Mouse (Mus musculus) hindbrain, embryonic 13.5 days (tissue): ENCODE data around the gene Smim6. TPM values are rescaled to one million over a fixed set of nuclear protein-coding genes. Genes with fewer than 3 reads are reported as not detected.

Experiments
- ATAC-seq: fragments of 200-750 bp; cut with Nextera tagmentation; 2 replicates; pipeline ENCODE4 v1.8.0; 2017; ENCODE audit warnings: moderate TSS enrichment; ENCODE audit not compliant: low FRiP score
- H3K27ac ChIP-seq: fragments of 300-500 bp; sonication (generic); 2 replicates; pipeline ENCODE4 v1.5.1; 2015; ENCODE audit warnings: inconsistent platforms, mild to moderate bottlenecking, moderate library complexity
- H3K27me3 ChIP-seq: fragments of 300-500 bp; sonication (generic); 2 replicates; pipeline ENCODE4 v1.6.1; 2015; ENCODE audit warnings: mild to moderate bottlenecking, inconsistent platforms
- H3K36me3 ChIP-seq: fragments of 300-500 bp; sonication (generic); 2 replicates; pipeline ENCODE4 v1.6.1; 2015; ENCODE audit warnings: mild to moderate bottlenecking, inconsistent platforms
- H3K4me1 ChIP-seq: fragments of 300-500 bp; sonication (generic); replicated peaks from 2 replicates; pipeline ENCODE4 v1.6.1; 2015; ENCODE audit warnings: inconsistent platforms
- H3K4me2 ChIP-seq: fragments of 300-500 bp; sonication (generic); 2 replicates; pipeline ENCODE4 v1.6.1; 2015; ENCODE audit warnings: inconsistent platforms, mild to moderate bottlenecking, moderate library complexity
- H3K4me3 ChIP-seq: fragments of 300-500 bp; sonication (generic); 2 replicates; pipeline ENCODE4 v1.5.1; 2015; ENCODE audit warnings: mild to moderate bottlenecking, inconsistent platforms
- H3K9ac ChIP-seq: fragments of 300-500 bp; sonication (generic); 2 replicates; pipeline ENCODE4 v1.6.1; 2015; ENCODE audit warnings: mild to moderate bottlenecking, inconsistent platforms
- H3K9me3 ChIP-seq: fragments of 300-500 bp; sonication (generic); 2 replicates; pipeline ENCODE4 v1.6.1; 2016; ENCODE audit warnings: inconsistent platforms
- whole genome bisulfite sequencing: fragments of 180-500 bp; shearing (Covaris S2); methylation state at CpG from one replicate; pipeline ENCODE4 v1.1.7; 2015; 5-methylcytosine and 5-hydroxymethylcytosine counted together
- polyA plus RNA-seq: library from polyadenylated mRNA; unstranded; fragments of >200 nt; fragmentation: Nextera tagmentation; extraction: Ambion mirVana; gene quantifications from 2 replicates; pipeline ENCODE4 v1.2.1, GENCODE M21; 2015

Gene Smim6
- polyA plus RNA-seq, 1 experiment from 2014 or later, result 1.0 TPM

DNA sequence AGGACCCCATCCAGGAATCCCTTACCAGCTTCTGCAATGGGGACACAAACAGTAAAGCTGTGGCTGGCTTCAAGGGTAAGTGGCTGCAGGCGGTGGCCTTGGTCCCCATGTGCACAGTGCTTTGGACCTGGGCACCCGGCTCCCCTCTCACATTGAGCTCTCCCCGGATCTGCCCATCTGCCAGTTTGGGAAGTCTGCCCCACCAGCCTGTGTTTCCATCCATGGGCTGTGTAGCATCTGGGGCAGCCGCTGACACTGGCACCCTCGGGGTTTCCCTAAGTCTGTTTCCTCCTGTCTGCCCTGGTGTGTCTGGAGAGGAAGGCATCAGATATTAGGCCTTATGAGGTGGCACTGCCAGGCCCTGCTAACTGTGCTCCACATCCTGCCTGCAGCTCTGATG lies 23.8 kb upstream of the Smim6 start:
- Histone ChIP-seq H3K9ac (0 out of 2 replicates have a peak overlapping the region, but pooled peaks have one; percentile 4), H3K4me3 (no peak overlapping the region), H3K27me3 (peaks cover 16% of the 10 kb centered on the region), H3K4me2 (no peak overlapping the region), H3K27ac (no peak overlapping the region), H3K4me1 (no peaks in the 10 kb centered on the region), H3K36me3 (peaks cover 11% of the 10 kb centered on the region), H3K9me3 (no peaks in the 10 kb centered on the region)
- 87% methylated on average over 5 of the region's 5 CpGs for WGBS
- no peak for ATAC-seq

DNA sequence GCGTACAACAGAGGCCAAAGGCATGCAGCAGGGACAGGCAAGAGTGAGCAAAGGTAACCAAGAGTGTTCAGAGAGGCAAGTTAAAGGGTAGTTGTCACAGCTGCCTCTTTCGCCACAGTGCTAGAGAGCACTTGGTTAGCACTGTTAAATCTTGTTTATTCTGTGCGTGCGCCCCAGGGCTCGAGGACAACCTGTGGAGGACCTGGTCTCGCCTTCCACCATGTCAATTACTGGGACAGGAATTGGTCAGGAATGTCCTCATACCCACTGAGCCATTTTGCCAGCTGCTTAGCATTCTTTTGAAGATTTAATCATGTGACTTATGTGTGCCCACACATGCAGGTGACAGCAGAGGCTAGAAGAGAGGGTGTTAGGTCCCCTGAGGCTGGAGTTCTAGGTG lies 22.7 kb upstream of the Smim6 start:
- Histone ChIP-seq H3K9me3 (no peaks in the 10 kb centered on the region), H3K4me3 (no peak overlapping the region), H3K4me2 (no peak overlapping the region), H3K36me3 (peaks cover 23% of the 10 kb centered on the region), H3K4me1 (no peaks in the 10 kb centered on the region), H3K27me3 (peaks cover 5% of the 10 kb centered on the region), H3K27ac (no peak overlapping the region), H3K9ac (no peak overlapping the region)
- ATAC-seq, result no peak
- WGBS, result 88% methylated on average over 6 of the region's 6 CpGs

DNA sequence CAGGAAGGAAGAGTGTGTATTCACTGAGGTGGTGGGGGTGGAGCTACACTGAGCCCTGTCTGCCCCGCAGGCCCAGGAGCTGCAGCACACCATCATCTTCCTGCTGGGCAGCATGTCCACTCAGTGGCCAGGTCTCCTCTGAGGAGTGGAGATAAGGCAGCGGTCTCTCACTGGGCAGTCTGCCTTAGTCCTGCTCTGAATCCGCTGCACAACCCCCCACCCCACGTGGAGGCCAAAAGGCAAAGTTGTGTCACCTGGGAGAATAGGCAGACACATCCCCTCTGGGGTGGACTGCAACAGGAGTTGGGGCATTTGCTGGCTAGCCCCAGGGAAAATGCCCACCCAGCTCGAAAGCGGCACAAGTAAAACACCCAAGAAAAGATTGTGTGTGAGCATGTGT lies 19.6 kb upstream of the Smim6 start:
- ATAC-seq, result no peak
- Histone ChIP-seq H3K4me1 (no peaks in the 10 kb centered on the region), H3K9me3 (no peaks in the 10 kb centered on the region), H3K9ac (no peak overlapping the region), H3K27me3 (no peaks in the 10 kb centered on the region), H3K4me3 (no peak overlapping the region), H3K4me2 (no peak overlapping the region), H3K27ac (no peak overlapping the region; the same call in 1 of the 2 replicates), H3K36me3 (peaks cover 53% of the 10 kb centered on the region)
- 62% methylated on average over 6 of the region's 6 CpGs for WGBS

- Histone ChIP-seq H3K4me2 (no peak overlapping the region), H3K4me3 (no peak overlapping the region), H3K4me1 (no peaks in the 10 kb centered on the region), H3K27ac (no peak overlapping the region), H3K9me3 (no peaks in the 10 kb centered on the region), H3K36me3 (peaks cover 59% of the 10 kb centered on the region), H3K9ac (peak overlapping the region; percentile 5; the same call in 1 of the 2 replicates), H3K27me3 (no peaks in the 10 kb centered on the region)
- no peak for ATAC-seq
- WGBS, result 86% methylated on average over 9 of the region's 9 CpGs
Observed at GRCm38 (mm10) chr11:115893071-115893470, 18.7 kb upstream of the Smim6 start.

DNA sequence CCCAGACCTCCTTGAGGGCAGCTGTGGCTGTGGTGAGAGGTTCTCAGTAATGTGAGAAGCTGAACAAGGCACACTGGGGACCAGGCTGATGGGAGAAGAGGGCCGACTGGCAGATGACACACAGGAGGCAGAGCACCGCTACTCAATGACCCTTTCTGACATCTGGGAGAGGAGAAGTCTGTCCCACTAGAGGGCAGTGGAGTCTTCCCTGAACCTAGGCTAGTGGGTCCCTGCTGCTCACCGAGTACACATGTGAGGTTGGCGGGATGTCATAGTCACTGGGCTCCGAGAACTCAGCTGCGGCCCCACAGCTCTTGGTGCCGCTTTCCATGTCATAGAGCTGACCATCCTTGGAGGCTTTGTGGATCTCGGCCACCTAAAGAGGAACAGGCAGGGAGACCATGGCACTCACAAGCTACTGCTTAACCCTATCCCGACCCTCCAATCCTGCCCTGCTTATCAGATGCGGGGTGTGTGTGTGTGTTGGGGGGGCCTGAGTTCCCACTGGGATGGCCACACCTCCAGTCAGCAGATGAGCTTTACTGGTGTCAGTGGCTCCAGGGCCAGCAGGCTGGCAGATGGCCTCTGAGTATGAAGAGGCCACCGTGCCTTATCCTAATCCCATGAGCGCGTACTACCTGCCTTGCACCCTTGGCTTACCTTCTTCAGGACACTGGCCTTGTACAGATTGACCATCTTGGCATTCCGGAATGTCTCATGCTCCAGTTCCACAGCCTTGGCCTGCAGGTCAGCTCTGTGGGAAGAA lies 16.9 kb upstream of the Smim6 start:
- no peak overlapping the region for H3K27ac ChIP-seq
- WGBS, result 77% methylated on average over 14 of the region's 14 CpGs
- peaks cover 59% of the 10 kb centered on the region for H3K36me3 ChIP-seq
- no peaks in the 10 kb centered on the region for H3K9me3 ChIP-seq
- H3K4me3 ChIP-seq, result no peak overlapping the region
- no peaks in the 10 kb centered on the region for H3K27me3 ChIP-seq
- no peak for ATAC-seq
- no peak overlapping the region for H3K9ac ChIP-seq
- no peak overlapping the region for H3K4me2 ChIP-seq
- peaks cover 8% of the 10 kb centered on the region for H3K4me1 ChIP-seq

- peaks cover 44% of the 10 kb centered on the region for H3K36me3 ChIP-seq
- H3K27ac ChIP-seq, result no peak overlapping the region
- H3K27me3 ChIP-seq, result no peaks in the 10 kb centered on the region
- H3K9me3 ChIP-seq, result no peaks in the 10 kb centered on the region
- no peak overlapping the region for H3K4me3 ChIP-seq
- ATAC-seq, result no peak
- H3K4me2 ChIP-seq, result no peak overlapping the region
- H3K9ac ChIP-seq, result no peak overlapping the region
- peaks cover 25% of the 10 kb centered on the region for H3K4me1 ChIP-seq
- WGBS, result 91% methylated on average over 7 of the region's 7 CpGs
Observed at GRCm38 (mm10) chr11:115898446-115898845, 13.4 kb upstream of the Smim6 start.

DNA sequence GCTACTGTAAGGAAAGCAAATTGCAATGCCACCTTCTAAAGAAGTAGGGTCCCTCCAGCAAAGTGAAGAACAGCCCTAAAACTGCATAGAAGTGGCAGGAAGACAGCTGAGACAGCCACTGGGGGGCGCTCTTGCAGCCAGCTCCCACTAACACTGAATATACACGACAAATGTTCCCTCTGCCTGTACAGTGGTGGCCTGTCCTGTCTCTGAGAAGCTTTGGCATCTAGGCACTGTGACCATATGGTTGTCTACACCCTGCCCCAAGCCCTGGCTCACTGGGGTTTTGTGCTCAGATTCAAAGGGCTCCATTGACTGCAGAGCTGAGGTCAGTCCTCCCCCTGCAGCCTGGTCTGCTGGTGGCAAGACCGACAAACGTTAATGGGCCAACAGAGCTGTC lies 12.9 kb upstream of the Smim6 start:
- peaks cover 30% of the 10 kb centered on the region for H3K4me1 ChIP-seq
- H3K36me3 ChIP-seq, result peaks cover 39% of the 10 kb centered on the region
- H3K4me3 ChIP-seq, result no peak overlapping the region
- no peak for ATAC-seq
- WGBS, result 7% methylated on average over 4 of the region's 4 CpGs
- H3K4me2 ChIP-seq, result no peak overlapping the region
- no peak overlapping the region for H3K9ac ChIP-seq
- H3K9me3 ChIP-seq, result no peaks in the 10 kb centered on the region
- H3K27ac ChIP-seq, result no peak overlapping the region
- H3K27me3 ChIP-seq, result no peaks in the 10 kb centered on the region

GRCm38 (mm10) chr11:115899486-115900266 lies 12.1 kb upstream of the Smim6 start, which contains the start of gene Smim5:
Gene Smim5 (plus strand): TSS chr11:115899966.
- Histone ChIP-seq H3K27me3 (no peaks in the 10 kb centered on the region), H3K9me3 (no peaks in the 10 kb centered on the region), H3K27ac (peak within 1 kb of the TSS; percentile 26; the same call in 1 of the 2 replicates), H3K4me3 (no peak within 1 kb of the TSS), H3K9ac (peak within 1 kb of the TSS; percentile 53; the same call in 1 of the 2 replicates), H3K36me3 (peaks cover 32% of the 10 kb centered on the region), H3K4me1 (peaks cover 31% of the 10 kb centered on the region), H3K4me2 (0 out of 2 replicates have a peak within 1 kb of the TSS, but pooled peaks have one; percentile 10)
- ATAC-seq, result no peak
- 30% methylated on average over 16 of the region's 16 CpGs for WGBS

DNA sequence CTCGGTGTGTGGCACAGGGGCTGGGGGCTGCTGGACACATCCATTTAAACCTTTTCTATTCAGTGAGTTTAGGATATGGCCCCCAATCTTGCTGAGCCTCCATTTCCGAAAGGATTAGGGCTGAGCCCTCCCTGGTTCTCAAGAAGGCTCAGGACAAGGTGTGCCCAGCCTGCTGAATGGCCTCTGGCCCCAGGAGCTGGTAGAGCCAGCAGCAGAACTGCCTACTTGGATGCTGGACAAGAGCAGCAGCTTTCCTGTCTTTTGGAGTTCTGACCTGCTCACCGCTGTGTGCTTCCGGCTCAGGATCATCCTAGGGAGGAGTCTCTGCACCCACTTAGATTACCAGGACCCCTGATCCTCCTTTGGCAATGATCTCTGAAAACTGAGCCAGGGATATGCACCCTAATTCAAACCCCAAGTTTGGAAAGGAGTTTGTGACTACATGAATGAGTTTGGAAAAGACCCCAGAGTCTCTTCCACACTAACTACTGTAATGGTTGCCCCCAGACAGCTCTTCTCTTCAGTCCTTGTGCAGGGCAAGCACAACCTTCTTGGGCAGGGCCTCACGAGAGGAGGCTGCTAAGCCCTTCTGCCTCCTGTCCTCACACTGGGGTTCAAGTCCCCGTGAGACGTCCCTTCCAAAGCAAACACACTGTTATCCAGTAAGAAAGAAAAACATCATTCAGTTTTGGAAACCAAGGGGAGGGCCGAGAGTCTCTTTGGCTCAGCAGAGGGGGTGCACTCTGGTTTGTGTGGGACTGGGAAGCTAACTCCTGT lies 11.1 kb upstream of the Smim6 start:
- Histone ChIP-seq H3K36me3 (peaks cover 26% of the 10 kb centered on the region), H3K9ac (peak overlapping the region; percentile 53; the same call in 1 of the 2 replicates), H3K4me3 (no peak overlapping the region), H3K4me1 (peaks cover 41% of the 10 kb centered on the region), H3K27me3 (no peaks in the 10 kb centered on the region), H3K27ac (0 out of 2 replicates have a peak overlapping the region, but pooled peaks have one; percentile 8), H3K4me2 (0 out of 2 replicates have a peak overlapping the region, but pooled peaks have one; percentile 10), H3K9me3 (no peaks in the 10 kb centered on the region)
- 80% methylated on average over 8 of the region's 8 CpGs for WGBS
- no peak for ATAC-seq

- ATAC-seq, result no peak
- Histone ChIP-seq H3K9ac (no peak overlapping the region), H3K27ac (no peak overlapping the region)
Observed at GRCm38 (mm10) chr11:115901338-115902161, 10.3 kb upstream of the Smim6 start.

DNA sequence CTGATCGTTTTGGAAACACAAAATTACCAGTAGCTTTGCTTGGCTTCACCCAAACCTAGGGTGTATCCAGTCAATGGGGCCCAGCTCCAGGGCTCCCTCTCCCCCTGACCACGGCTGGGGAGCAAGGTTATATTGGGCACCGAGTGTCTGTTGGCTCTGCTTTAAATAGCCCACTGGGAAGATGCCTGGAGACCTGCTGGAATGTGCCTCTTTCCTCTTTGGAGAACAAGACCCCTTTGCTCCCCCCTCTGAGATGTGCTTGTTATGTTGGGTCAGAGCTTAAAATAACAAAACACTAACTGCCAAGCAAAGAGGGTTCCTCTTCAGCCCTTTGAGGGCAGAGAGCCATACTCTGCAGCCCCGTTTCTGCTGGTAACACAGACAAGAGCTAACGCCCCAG lies 9.6 kb upstream of the Smim6 start:
- Histone ChIP-seq H3K36me3 (peaks cover 18% of the 10 kb centered on the region), H3K9ac (no peak overlapping the region), H3K27ac (no peak overlapping the region), H3K4me2 (no peak overlapping the region), H3K9me3 (no peaks in the 10 kb centered on the region), H3K4me1 (peaks cover 44% of the 10 kb centered on the region), H3K27me3 (no peaks in the 10 kb centered on the region), H3K4me3 (no peak overlapping the region)
- ATAC-seq, result no peak
- WGBS, result 80% methylated on average over 5 of the region's 5 CpGs

More at GRCm38 (mm10) chr11:115901338-115902161, 10.3 kb upstream of the Smim6 start:
- no peaks in the 10 kb centered on the region for H3K27me3 ChIP-seq
- peaks cover 44% of the 10 kb centered on the region for H3K4me1 ChIP-seq
- no peaks in the 10 kb centered on the region for H3K9me3 ChIP-seq
- H3K4me3 ChIP-seq, result no peak overlapping the region
- WGBS, result 90% methylated on average over 9 of the region's 9 CpGs
- peaks cover 24% of the 10 kb centered on the region for H3K36me3 ChIP-seq
- no peak overlapping the region for H3K4me2 ChIP-seq
